Mouse (Mus musculus) T-cell, adult 2 months (primary cell): ENCODE data around the gene Gm45713.
"Not testable (repeated sequence)": the region's sequence is repeated elsewhere in the genome, so short reads cannot be mapped to it uniquely, and the experiment has no call there.

Experiments
- DNase-seq: peaks from one replicate; pipeline ENCODE4 v3.0.0; 2022; ENCODE audit warnings: low spot score

The Gm45713 gene

DNA sequence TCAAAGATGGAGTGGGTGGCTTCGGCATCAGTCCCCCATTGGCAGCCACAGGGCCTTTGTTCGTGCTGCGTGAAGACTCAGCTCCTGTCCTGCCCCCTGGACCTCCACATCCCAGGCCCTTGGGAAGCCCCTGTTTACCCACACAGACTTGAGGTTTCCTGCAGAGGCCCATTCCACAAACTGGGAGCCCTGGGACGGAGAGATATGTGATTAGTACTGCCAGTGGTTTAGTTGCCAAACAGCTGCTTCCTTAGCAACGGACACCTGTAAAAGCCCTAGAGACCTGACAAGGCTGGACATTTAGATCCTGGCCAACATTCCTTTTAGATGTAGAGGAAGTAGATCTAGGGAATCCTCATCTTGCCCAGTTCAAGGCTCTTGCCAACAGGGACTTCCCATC is 5.9 kb upstream of the Gm45713 start:
- no peak for DNase-seq

DNA sequence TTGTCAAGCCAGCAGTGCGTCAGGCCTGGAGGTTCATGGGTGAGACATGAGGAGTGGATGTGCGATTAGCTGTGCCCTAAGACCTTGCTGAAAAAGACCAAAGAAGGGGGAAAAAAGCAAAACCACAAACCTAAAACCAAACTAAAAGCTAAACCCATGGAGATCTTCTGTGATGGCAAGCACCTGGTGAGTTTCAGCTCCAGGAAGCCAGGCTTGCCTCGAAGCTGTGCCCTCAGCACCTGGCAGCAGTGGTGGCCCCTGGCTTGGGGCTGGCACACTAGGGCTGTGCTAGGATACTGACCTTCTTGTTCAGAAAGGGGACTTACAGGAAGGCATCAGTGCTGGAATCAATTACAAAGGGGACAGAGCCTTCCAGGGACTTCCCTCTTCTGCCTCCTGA is 5.3 kb upstream of the Gm45713 start:
- no peak for DNase-seq

DNA sequence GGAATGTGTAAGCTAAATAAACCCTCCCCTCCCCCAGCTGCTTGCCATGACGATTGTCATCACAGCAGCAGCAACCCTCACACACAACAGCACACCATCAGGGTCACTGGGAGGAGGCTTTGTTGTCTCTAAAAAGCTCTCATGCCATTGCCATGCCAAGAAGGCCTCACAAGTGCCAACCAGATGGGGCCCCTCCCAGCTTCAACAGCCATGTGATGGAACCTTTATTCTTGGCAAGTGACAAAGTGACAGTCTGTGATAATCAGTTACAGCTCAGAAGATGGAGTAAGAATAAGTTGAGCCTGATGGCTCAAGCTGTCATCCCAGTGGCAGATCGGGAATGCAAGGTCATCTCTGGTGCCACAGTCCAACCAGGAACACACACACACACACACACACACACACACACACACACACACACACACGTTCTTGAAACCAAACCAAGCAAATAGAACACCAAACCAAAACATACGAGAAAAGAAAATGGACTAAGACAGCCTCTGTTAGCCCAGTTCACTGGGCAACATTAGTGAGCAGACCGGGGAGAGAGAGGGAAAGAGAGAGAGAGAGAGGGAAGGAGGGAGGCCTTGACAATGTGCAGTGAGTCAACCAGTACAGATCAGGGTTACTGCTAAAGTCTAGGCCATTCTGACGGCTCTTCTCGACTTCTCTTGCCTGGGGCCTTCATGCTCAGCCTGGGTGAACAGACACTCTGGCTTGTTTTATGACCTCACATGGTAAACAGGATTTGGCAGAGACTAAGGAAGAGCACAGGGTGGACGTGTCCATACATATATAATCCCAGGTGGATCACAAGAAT is 4.1 kb upstream of the Gm45713 start:
- DNase-seq, result no peak

DNA sequence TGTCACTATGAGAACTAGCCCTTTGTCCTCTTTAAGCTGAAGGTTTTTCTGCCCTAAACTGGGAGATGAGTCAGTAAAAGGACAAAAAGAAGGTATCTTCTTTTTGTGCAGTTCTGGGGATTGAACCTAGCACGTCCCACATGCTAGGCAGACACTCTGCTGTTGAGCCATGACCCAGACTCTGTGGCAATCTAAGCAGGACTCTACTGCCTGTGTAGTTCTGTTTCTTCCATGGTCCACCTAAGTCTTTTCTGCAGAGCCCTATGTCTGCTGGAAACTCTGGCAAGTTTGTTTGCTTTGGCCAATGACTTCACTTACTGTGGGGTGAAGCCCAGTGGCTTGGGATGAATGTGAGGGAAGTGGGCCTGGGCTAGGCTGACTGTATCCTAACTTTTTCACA is 2.4 kb upstream of the Gm45713 start:
- no peak for DNase-seq

DNA sequence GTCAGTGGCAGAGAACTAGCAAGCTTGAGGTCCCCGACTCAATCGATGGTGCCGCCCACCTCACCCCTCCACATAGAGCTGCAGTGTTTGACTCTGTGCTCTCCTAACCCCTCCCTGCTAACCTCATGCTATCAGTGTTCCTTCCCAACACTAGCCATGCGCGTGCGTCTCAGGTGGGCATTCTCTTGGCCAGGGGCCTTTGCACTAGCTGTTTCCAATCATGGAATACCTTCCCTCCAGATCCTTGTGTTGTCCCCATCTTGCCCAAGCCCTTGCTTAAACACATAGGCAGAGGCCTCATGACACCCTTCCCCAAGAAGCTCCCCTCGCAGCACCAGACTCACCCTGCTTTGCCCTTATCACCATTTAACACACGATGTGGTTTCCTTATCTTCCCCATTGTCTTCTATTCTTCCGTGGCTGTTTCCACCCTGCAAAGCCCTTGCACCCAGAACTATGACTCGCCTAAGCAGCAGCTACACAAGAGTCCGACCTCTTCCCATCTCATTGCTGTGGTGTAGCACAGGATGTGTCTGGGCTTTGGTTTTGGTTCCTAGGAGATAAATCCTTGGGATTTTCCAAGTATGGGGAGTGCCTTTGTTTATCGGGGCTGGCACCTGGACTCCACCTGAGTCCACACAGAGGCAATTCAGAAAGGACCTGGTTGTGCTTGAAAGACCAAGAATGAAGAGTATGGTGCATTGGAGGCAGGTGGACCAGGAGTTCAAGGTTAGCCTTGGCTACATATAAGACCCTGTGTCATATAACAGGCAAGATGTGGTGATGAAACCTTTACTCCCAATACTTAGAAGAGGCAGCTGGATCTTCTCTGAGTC is 1.4 kb upstream of the Gm45713 start:
- DNase-seq, result no peak

DNA sequence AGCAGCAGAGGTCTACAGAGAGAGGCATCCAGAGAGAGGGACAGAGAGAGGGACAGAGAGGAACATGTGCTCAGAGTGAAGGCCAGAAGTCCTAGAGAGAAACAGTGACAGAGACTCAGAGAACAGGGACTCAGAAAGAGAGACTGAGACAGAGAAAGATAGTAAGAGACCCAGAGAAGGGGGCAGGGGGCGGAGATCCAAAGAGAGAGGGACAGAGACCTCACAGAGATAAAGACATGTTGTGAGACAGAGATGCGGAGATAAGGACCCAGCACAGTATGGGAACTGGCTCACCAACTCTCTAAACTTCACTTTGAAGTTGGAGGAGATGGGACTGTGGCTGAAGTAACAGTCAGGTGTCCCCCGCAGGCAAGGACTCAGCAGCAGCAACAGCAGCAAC is 661 bp downstream of the Gm45713 start:
- no peak for DNase-seq

DNA sequence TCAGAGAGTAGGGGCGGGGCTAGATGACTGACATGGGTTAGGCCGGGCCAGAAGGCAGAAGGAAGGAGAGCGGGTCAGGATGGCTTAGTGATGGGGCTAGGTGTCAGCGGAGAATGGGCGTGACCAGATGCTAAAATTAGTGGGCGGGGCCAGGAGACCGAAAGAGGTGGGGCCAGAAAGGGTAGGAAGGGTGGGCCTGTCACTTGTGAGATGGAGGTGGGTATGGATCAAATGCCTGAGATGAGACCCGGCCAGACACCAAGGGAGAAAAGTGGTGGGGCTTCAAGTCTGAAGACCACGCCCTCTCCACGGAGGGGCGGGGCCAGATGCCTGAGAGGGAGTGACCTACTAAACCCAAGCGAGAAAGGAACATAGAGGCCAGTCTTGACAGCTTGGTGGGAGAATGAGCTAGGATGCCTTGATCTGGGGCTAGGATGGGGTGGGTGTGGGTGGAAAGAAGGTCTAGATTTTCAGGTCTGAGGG is 1.4 kb downstream of the Gm45713 start:
- peak; percentile 51 for DNase-seq

DNA sequence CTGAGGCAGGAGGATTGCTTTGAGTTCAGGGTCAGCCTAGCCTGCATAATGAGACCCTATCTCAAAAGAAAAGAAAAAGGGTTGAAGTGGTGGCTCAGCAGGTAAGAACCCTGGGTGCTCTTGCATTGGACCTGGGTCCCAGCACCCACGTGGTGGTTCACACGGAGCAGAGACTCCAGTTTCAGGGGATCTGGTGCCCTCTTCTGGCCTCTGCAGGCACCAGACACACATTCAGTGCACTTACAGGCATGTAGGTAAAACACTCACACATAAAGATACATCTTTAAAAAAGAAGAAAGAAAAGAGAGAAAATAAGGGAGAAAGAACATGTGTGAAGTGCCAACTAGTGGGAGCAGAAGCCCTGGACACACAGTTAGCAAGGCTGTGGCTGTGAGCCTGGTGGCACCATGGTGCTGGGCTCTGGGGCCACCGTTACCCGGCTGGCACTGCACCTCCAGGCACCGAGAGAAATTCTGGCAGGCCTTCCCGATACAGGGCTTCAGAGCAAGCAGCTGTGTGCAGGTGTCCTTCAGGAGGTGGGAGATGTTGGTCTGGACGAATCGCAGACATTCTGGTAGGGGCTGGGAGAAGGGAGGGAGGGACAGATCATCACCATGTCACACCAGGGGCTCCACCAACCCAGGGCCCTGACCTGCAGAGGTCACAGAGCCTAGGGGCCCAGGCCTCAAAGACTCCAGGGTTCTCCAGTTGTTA is 2.4 kb downstream of the Gm45713 start:
- DNase-seq, result no peak

DNA sequence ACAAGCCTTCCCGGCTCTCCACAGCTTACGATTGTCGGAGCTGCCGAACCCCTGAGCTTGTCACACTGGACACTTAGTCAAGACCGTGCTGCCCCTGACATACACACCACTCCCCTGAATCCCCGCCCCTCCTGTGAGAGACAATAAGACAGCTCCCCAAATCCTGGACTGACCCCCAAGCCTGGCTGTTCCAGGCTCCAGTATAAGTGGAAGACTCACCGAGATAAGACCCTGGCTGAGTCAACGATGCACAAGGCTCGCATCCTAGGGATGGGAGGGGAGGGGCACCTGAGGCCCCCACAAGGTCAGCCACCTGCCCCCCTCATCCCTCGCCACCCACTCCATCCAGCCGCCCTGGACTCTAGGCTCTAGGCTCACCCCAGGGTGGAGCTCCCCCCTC is 4.2 kb downstream of the Gm45713 start:
- DNase-seq, result no peak

DNA sequence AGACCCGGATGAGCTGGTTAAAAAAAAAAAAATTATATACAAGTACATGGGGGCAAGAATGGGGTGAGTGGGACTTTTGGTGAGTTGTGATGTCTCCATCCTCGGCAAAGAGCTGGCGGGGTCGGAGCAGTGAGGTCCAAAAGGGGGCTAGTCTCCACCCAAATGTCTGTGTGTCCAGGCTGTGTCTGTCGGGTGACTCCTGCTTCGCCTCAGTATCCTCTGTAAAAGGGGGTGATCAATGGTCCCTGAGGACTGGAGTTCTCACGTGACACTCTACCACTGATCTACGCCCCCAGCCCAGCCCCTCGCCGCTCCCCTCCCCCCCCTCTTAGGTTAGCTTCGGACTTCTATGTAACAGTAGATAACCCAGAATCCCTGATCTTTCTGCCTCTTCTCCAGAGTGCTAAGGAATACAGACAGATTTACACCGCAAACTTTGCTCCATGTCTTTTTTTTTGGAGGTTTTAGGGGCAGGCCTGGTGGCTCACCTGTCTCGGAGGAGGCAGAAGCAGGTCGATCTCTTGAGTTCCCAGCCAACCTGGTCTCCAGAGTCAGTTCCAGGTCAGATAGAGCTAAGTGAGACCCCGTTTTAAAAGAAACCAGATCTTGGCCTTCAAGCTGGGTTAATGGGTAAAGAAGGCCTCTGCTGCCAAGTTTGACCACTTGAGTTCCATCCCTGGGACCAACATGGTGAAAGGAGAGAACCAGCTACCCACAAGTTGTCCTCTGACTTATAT is 6.1 kb downstream of the Gm45713 start:
- DNase-seq, result no peak

DNA sequence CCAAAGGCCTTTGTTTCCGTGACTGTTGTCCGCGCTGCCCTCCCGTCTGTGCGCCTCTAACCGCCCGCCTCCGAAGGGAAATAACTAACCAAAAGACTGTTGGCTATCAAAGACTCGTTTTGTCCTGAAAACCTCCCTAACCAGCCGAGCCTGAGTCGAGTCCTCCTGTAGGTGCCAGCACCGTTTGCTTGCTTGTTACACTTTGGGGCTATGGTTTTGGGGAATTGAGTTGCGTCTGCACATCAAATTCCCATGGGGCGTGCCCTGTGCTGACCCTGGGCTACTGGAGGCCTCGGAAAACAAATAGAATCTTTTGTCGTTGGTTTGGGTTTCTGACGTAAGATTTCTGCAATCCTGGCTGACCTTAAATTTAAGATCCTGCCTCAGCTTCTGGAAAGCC is 6.7 kb downstream of the Gm45713 start:
- no peak for DNase-seq

DNA sequence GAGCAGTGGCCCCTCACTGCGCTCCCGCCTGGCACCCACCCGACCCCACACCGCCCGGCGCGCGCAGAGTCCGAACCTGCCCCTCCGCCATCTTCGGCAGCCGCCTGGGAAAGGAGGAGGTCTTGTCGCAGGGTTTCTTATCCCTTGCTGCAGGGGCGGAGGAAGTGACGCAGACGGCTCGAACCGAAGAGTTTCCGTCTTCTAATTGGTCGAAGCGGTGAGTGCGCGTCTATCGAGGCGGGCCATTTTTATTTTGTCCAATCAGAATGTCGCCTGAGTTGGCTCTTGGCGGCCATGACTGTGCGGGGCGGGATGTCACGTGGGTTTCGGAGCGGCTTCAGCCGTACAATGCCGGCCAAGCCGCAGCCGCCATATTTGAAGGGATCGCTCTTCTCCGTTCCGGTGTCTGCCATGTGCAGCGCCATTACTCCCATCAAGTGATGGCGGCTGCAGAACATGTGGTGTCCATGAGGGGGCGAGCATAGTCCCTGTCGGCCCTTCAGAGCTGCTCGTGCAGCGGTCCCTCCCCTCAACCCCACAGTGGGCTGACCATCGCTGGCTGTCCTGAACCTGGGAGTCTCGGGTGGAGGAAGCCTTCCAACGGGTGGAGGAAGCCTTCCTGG is 7.3 kb downstream of the Gm45713 start, which contains the start of gene Rpl13a:
Gene Rpl13a, minus strand, starts transcription at position 138 of the 623 bp plus-strand sequence.
- DNase-seq, result peak; percentile 99

DNA sequence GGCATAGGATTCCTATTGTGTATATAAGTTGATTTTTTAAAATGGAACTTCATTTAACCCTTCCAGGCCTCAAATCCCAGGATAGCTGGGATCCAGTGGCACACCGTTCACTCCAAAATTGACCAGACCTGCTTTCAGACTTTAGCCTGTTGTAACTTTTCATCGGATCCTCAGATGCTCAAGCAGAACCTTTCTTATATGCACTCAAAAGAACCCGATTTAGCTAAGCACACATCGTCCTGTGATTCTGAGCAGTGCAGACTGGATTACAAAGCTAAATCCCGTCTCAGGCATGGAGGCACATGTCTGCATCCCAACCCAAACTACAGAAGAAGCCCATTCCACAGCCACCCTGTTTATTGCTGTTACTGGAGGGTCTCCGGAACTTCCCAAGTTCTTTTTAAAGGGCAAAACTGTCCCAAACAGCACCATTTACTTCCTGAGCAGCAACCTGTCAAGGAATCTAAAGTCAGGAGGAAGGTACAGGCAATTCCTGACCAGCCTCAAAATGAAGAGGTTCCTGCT is 8.3 kb downstream of the Gm45713 start:
- DNase-seq, result no peak

DNA sequence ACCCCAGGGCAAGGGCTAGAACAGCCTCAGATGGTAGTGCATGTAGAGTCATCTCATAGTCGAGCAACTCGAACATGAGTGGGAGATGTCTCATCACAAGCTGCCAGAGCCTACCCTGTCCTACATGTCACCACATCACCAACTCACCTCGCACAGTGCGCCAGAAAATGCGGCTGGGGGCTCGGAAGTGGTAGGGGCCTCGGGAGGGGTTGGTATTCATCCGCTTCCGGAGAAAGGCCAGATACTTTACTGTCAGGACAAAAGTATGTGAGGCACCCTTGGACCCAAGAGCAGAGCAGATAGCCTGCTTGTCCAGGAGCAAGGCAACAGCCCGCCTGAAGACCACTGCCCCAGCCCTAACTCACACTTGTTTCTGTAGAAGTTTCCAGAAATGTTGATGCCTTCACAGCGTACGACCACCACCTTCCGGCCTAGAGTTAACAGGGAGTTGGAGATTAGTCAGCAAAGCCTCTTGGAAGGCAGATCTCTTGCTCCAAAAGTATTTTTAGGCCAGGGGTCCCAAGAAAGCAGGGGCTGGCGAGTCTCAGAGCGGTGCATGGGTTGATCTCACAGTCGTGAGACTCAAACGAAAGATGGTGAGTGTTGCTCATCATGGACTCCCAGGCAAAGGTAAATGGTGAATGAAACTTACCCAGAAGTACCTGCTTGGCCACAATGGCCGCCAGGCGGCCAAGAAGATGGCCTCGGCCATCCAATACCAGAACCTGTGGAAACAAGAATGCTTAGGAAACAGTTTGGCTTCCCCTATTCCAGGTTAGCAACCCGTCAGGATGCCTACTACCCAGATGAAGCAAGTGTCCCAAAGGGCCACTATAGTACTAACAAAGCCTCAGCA is 9.0 kb downstream of the Gm45713 start:
- DNase-seq, result no peak

DNA sequence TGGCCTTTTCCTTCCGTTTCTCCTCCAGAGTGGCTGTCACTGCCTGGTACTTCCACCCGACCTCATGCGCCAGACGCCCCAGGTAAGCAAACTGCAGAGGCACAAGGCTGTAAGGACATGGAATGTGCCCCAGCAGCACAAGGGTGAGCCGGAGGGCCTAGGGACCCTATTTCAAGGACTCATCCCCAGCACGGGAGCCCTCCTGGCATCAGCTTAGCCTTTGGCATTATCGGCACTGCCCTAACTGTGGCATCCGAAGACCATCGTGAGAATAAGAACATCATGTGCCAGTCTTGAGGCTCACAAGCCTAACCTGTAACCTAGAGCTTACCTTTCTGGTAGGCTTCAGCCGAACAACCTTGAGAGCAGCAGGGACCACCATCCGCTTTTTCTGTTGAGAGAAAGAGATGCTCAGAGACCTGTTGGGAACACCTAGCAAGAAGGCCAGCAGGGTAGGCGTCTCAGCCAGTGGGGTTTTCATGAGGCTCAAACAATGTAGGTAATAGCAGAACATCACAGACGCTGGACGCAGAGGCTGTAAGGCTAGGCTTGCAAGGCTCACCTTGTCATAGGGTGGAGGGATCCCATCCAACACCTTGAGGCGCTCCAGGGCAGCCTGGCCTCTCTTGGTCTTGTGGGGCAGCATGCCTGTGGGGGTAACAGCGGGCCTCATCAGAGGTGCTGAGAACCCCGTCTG is 9.7 kb downstream of the Gm45713 start:
- no peak for DNase-seq

DNA sequence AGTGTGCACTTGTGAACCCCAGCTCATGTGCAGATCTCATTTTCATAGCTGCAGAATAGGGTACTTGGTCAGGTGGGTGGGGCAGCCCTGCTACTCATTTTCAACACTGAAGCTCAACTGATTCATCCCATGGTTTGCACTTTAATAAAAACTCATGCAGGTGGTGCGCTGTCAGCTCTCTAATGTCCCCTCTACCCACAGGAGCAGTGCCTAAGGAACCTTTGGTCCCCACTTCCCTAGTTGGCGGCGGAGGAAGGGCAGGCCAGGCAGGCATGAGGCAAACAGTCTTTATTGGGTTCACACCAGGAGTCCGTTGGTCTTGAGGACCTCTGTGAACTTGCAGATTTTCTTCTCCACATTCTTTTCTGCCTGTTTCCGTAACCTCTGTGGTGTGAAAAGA is 10.4 kb downstream of the Gm45713 start:
- not testable (repeated sequence) for DNase-seq

DNA sequence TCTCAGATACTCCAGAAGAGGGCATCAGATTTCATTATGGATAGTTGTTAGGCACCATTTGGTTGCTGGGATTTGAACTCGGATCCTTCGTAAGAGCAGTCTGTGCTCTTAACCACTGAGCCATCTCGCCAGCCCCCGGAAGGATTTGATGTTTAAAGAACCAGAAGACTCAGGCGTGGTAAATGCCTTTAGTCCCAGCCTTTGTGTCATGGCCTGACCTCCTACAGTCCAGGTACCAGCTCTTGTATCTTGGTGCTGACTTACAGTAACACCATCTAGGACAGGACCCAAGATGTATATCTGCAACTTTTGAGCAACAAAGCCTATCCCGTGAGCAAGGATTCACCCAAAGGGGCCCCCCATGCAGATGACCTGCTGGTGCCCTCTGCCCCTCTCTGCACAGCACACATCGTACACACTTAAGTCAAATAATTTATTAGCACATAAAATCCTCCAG is 10.9 kb downstream of the Gm45713 start:
- DNase-seq, result no peak

DNA sequence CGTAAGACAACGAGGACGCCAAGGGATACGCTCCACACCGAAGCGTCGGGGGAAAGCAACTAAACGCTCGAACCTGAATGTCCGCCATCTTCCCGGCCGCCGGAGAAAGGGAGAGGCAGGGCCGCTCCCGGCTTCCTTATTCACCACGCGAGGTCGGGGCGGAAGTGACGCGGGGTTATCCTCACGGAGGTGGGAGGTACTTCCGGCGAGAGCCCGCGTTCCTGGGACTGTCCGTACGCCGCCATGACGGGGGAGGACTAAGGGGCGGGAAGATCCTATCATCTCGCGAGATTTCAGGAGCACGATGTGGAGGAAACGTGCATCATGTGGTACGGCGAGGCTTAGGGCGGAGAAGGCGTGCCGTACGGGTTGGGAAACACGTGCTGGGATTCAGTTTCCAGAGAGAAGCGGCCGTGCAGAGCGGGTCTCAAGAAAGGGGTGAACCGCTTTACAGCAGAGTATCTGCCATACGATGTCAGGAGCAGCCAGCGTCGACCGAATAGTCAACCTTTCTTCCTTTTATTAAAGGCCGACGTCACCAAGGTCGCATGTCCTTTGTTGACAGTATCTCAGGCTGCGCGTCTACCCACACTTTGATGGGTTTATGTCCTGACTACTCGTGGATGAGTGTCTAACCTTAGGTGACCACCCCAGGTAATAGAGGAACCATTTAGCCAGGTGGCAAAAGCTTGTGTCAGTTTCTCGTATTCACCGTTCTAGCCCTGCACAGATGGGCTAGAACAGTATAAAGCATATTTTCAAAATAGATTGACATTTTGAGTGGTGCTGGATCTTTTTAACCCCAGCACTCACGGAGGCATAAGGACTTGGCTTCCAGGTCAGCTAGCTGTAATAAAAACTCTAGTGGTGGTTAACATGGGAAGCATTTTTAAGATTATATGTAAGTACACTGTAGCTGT is 11.5 kb downstream of the Gm45713 start, which contains the start of gene Rps11:
Gene Rps11, minus strand, starts transcription at position 216 of the 920 bp plus-strand sequence.
- peak; percentile 99 for DNase-seq
